Mouse (Mus musculus) G1E (cell line): ENCODE measurements around the gene Dact2. TPM values are rescaled to one million over a fixed set of nuclear protein-coding genes. Genes with fewer than 3 reads are reported as not detected.

Experiments used
- ATAC-seq: 2 replicates; pipeline ENCODE4 v1.8.0; 2016; ENCODE audit warnings: mild to moderate bottlenecking; ENCODE audit not compliant: insufficient number of reproducible peaks, poor library complexity, low FRiP score, severe bottlenecking; ENCODE audit errors: extremely low read depth
- DNase-seq: peaks from one replicate; pipeline ENCODE4 v3.0.0; 2012; ENCODE audit warnings: low spot score
- H3K27me3 ChIP-seq: 2 replicates; pipeline ENCODE4 v1.6.1; 2012; ENCODE audit warnings: mild to moderate bottlenecking, low read length, inconsistent platforms; ENCODE audit not compliant: insufficient read depth
- H3K36me3 ChIP-seq: replicated peaks from 2 replicates; pipeline ENCODE3; 2012; ENCODE audit warnings: mild to moderate bottlenecking, inconsistent platforms
- H3K4me1 ChIP-seq: 2 replicates; pipeline ENCODE4 v1.6.1; 2012; ENCODE audit warnings: low read depth, low read length, inconsistent platforms, mixed read lengths; ENCODE audit not compliant: insufficient read depth
- H3K4me3 ChIP-seq: 2 replicates; pipeline ENCODE4 v1.5.1; 2012; ENCODE audit warnings: low read depth, mild to moderate bottlenecking, inconsistent platforms, low read length, moderate library complexity, mixed read lengths
- H3K9me3 ChIP-seq: replicated peaks from 2 replicates; pipeline ENCODE4 v1.6.1; 2012; ENCODE audit warnings: inconsistent platforms
- CTCF ChIP-seq: IDR thresholded peaks from 2 replicates; pipeline ENCODE4 v1.5.1; 2012; ENCODE audit warnings: low read depth, low read length, inconsistent platforms, mixed read lengths
- GATA1 ChIP-seq: IDR thresholded peaks from 2 replicates; pipeline ENCODE4 v1.6.1; 2012; ENCODE audit warnings: borderline replicate concordance, low read length, inconsistent platforms, mixed read lengths
- GATA2 ChIP-seq: IDR thresholded peaks from 2 replicates; pipeline ENCODE4 v1.6.1; 2012; ENCODE audit warnings: low read depth, low read length, inconsistent platforms, borderline replicate concordance
- POLR2AphosphoS5 ChIP-seq: IDR thresholded peaks from 2 replicates; pipeline ENCODE4 v1.6.1; 2012; ENCODE audit warnings: low read depth, low read length, inconsistent platforms; ENCODE audit not compliant: insufficient replicate concordance
- TAL1 ChIP-seq: conservative IDR thresholded peaks from 2 replicates; pipeline ENCODE4 v1.6.1; 2012; ENCODE audit warnings: low read depth, low read length, inconsistent platforms, mixed read lengths
- polyA plus RNA-seq: library from polyadenylated mRNA; stranded (reverse); fragments of >175 nt; gene quantifications from 2 replicates; pipeline ENCODE4 v1.2.3, GENCODE M21; 2012
- total RNA-seq, 2 experiments: library from RNA; stranded (forward) in 1 of 2; stranded (reverse) in 1 of 2; fragments of 200-1000 nt in 1 of 2; fragments of >200 nt in 1 of 2; fragmentation: Nextera tagmentation in 1 of 2; gene quantifications; 2 replicates each; pipeline ENCODE4 v1.2.3; 2014 to 2017

The Dact2 gene
- total and polyA plus RNA-seq, 3 experiments: not detected

GRCm38 (mm10) chr17:14220606-14221202 is 16.6 kb upstream of the Dact2 start:
- H3K4me1 ChIP-seq: no peaks in the 10 kb centered on the region
- no peaks in the 10 kb centered on the region for H3K36me3 ChIP-seq
- peaks cover 2% of the 10 kb centered on the region; the same call in 1 of the 2 replicates for H3K9me3 ChIP-seq
- no peak for TF ChIP-seq POLR2AphosphoS5
- no peak for TF ChIP-seq TAL1
- TF ChIP-seq GATA2: no peak
- no peak for TF ChIP-seq GATA1
- TF ChIP-seq CTCF: peak; percentile 48; the same call in 1 of the 2 replicates
- ATAC-seq: no peak
- H3K27me3 ChIP-seq: no peaks in the 10 kb centered on the region
- DNase-seq: no peak
- no peak overlapping the region for H3K4me3 ChIP-seq

GRCm38 (mm10) chr17:14213976-14214529 is 9.9 kb upstream of the Dact2 start:
- Histone ChIP-seq H3K27me3 (no peaks in the 10 kb centered on the region), H3K9me3 (peaks cover 7% of the 10 kb centered on the region), H3K4me3 (no peak overlapping the region), H3K36me3 (no peaks in the 10 kb centered on the region), H3K4me1 (no peaks in the 10 kb centered on the region)
- DNase-seq: no peak
- no peak for ATAC-seq
- TF ChIP-seq CTCF (no peak), POLR2AphosphoS5 (no peak), TAL1 (no peak), GATA1 (no peak), GATA2 (no peak)

DNA sequence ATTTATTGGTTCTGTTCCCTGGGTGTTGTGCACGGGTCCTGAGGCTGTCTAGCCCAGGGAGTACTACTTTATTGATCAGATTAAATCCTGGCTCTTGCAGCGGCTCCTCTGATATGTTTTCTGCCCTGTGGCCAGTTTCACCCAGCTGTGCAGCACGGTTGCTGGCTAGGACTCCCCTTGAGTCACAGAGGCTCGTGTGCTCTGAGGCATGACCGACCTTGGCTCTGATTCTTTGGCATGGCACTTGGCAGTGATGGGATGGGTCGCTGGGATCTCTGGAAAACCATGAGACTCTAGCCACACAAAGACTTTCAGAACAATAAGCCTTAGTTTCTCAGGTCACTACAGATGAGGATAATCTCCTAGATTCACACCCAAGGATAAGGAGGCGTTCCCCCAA is 8.7 kb upstream of the Dact2 start:
- Histone ChIP-seq H3K36me3 (no peaks in the 10 kb centered on the region), H3K4me3 (no peak overlapping the region), H3K4me1 (no peaks in the 10 kb centered on the region), H3K27me3 (peaks cover 2% of the 10 kb centered on the region; the same call in 1 of the 2 replicates), H3K9me3 (peaks cover 7% of the 10 kb centered on the region)
- no peak for DNase-seq
- no peak for TF ChIP-seq GATA1
- TF ChIP-seq CTCF: no peak
- no peak for ATAC-seq

DNA sequence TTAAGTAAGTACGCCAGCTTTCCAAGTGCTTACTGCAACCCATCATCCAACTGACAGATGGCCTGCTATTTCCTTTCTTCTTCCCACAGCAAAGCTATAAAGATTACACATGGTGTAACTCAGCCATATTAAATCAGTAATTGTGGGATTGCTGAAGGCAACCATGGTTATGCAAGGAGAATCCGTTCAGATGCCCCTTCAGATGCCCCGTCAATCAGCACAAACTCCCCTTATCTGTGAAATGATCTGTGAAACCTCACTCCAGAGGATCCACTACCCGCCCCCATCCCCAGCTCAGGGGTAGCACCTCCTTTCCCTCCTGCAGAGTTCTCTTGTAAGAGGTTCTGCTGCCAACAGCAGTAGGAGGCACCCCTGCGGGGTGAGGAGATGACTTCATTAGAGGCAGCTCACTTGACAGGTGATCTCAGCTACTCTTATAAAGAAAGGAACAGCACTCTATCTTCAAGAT is 3.0 kb upstream of the Dact2 start:
- Histone ChIP-seq H3K36me3 (no peaks in the 10 kb centered on the region), H3K4me3 (no peak overlapping the region), H3K4me1 (no peaks in the 10 kb centered on the region), H3K9me3 (peaks cover 13% of the 10 kb centered on the region), H3K27me3 (peaks cover 22% of the 10 kb centered on the region)
- DNase-seq (no peak), ATAC-seq (no peak)
- no peak for TF ChIP-seq POLR2AphosphoS5
- no peak for TF ChIP-seq CTCF
- no peak for TF ChIP-seq GATA2
- TF ChIP-seq TAL1: no peak
- TF ChIP-seq GATA1: no peak

GRCm38 (mm10) chr17:14206062-14206461 is 2.0 kb upstream of the Dact2 start:
- no peak for ATAC-seq
- peaks cover 15% of the 10 kb centered on the region for H3K9me3 ChIP-seq
- H3K4me1 ChIP-seq: no peaks in the 10 kb centered on the region
- peaks cover 24% of the 10 kb centered on the region for H3K27me3 ChIP-seq
- no peak for DNase-seq
- TF ChIP-seq GATA1 (no peak), CTCF (peak; percentile 58)
- H3K36me3 ChIP-seq: no peaks in the 10 kb centered on the region
- no peak overlapping the region for H3K4me3 ChIP-seq

DNA sequence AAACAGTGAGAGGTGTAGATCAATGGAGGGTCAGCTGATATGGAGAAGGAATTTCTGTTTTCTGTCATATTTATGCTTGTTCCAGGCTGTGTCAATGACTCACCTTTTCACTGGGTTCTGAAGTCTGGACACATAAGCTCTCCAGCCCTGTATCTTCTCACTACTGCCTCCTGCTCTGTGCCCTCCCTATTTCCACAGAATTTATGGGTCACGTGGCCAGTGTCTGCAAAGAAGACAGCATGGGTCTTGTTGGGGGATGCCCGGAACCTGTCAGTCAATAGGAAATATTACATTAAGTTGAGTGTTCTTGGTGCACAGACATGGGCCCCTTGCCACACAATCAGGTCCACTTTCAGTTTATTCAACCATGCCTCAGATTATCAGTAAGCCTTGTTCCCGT is 1.1 kb upstream of the Dact2 start:
- DNase-seq (no peak), ATAC-seq (no peak)
- Histone ChIP-seq H3K4me1 (no peaks in the 10 kb centered on the region), H3K27me3 (peaks cover 25% of the 10 kb centered on the region), H3K4me3 (no peak overlapping the region), H3K9me3 (peaks cover 18% of the 10 kb centered on the region), H3K36me3 (no peaks in the 10 kb centered on the region)
- TF ChIP-seq POLR2AphosphoS5 (no peak), CTCF (no peak), TAL1 (no peak), GATA2 (no peak), GATA1 (no peak)

DNA sequence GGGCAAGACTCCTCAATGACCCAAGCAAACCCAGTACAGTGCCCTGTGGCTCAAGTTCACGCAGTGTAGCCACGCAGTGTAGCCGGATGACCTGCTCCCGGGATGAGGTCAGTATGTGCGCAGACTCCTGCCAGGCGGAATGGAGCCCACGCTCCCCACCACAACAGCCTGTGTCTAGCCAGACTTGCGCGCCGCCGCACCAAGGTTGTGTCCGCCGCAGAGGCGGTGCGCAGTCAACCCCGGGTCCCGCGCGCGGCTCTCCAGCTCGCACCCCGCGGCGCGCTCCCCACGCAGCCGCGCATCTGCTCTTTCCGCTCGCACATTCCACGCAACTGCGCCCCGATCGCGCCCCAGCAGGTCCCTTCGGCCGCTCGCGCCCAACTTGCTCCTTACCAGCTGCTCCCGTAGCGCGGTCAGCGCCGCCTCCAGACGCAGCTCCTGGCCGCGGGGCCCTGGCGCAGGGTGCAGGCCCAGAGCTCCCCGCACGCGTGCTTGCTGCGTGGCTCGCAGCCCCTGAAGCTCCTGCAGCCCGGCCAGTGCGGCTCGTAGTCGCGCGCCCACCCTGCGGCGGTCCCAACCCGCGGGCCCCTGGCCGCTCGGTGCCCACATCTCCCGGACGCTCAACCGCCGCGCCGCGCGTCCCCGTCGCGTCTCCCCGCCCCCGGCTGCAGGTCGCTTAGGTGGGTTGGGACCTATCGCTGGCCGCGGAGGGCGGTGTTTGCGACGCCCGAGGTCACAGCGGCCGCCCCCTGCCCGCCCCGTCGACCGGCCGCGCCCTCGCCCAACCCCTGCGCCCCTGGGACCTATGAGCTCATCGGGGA is 773 bp downstream of the Dact2 start:
- ATAC-seq: no peak
- TF ChIP-seq GATA2: no peak
- TF ChIP-seq CTCF: no peak
- TF ChIP-seq POLR2AphosphoS5: no peak
- no peak for TF ChIP-seq GATA1
- TF ChIP-seq TAL1: no peak
- Histone ChIP-seq H3K9me3 (peaks cover 23% of the 10 kb centered on the region), H3K4me3 (peak overlapping the region; percentile 4; the same call in 1 of the 2 replicates), H3K36me3 (no peaks in the 10 kb centered on the region), H3K4me1 (no peaks in the 10 kb centered on the region), H3K27me3 (peaks cover 25% of the 10 kb centered on the region)
- no peak for DNase-seq
